ENCODE assay signal across 10 mouse cellular contexts in the genomic region with DNA sequence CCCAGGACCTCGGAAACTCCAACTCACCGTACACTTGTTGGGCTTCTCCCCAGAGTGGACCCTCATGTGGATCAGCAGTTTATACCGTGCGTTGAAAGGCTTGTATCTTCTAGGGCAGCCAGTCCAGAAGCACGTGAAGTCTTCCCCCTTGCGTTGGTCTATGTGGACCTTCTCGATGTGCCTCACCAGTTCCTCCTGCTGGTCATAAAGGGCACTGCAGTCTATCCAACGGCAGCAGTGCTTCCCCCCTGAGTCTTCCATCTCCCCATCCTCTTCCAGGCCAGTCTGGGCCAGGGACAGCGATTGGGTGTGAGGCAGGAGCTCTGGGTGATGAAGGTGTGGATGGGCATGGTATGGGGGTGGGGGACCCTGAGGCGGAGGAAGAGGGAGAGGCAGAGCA.
DNase-seq lines count a peak whose midpoint lies in the region; ATAC-seq and TF ChIP-seq lines count a peak whose summit lies in the region.
"Had no signal": no experiment of that assay in that cellular context is flagged by ENCODE, and none has a peak within 500 bp of the region (broad histone marks: within the 10 kb centered on the region; RNA-seq: fewer than 3 reads in every experiment).

No protein-coding gene starts in this region.

- intact Hi-C loops in heart, postnatal 14 days (cut with DNase I): loop anchor here (10.0 kb wide), 1 partner anchor 366 kb away; no protein-coding TSS in a partner anchor
- intact Hi-C loops in heart, postnatal 25 days (cut with DNase I): loop anchor here (10.0 kb wide), 1 partner anchor 366 kb away; no protein-coding TSS in a partner anchor

- peak; percentile 90 for TF ChIP-seq CTCF in lung, postnatal 0 days (IDR thresholded peaks at IDR 0.05)

- peak; percentile 27 to 62 for DNase-seq in heart, postnatal 14 days
- no peak for DNase-seq in heart, postnatal 25 days (ENCODE audit: low spot score)
- DNase-seq in 3T3-L1 (ENCODE audit: low read depth, low spot score): peak; percentile 52
- peak; percentile 43 for DNase-seq in NIH3T3 (ENCODE audit: low read depth)
- peak; percentile 70 for DNase-seq in embryo, embryonic 10 days (ENCODE audit: low spot score)
- DNase-seq in lung, postnatal 0 days (ENCODE audit: low spot score): peak; percentile 39
- DNase-seq in testis, postnatal 14 days (ENCODE audit: low spot score): peak; percentile 18
- no peak for DNase-seq in MN1 (ENCODE audit: low spot score)

- H3K9ac ChIP-seq in lung, postnatal 0 days (replicated peaks; ENCODE audit: low read depth): no peak overlapping the region
- H3K9ac ChIP-seq: embryonic facial prominence, embryonic 15.5 days had no signal

- no peaks in the 10 kb centered on the region for H3K36me3 ChIP-seq in lung, postnatal 0 days (ENCODE audit: insufficient read depth, low read length)
- H3K36me3 ChIP-seq: embryonic facial prominence, embryonic 15.5 days had no signal

- TF ChIP-seq EP300 in lung, postnatal 0 days (IDR thresholded peaks at IDR 0.05): no peak

- H3K4me3 ChIP-seq in lung, postnatal 0 days (ENCODE audit: low read depth, low read length): no peak overlapping the region
- H3K4me3 ChIP-seq: embryonic facial prominence, embryonic 15.5 days; megakaryocyte, embryonic 14.5 days had no signal

- WGBS in lung, postnatal 0 days: 65% methylated on average over 10 of the region's 10 CpGs

- peak; percentile 28; the same call in 1 of the 2 replicates for ATAC-seq in lung, postnatal 0 days

- H3K27me3 ChIP-seq in lung, postnatal 0 days (replicated peaks; ENCODE audit: insufficient read depth, low read length): no peaks in the 10 kb centered on the region
- H3K27me3 ChIP-seq: embryonic facial prominence, embryonic 15.5 days; megakaryocyte, embryonic 14.5 days had no signal

- no peaks in the 10 kb centered on the region for H3K4me1 ChIP-seq in lung, postnatal 0 days (ENCODE audit: insufficient read depth, low read depth, low read length)
- H3K4me1 ChIP-seq: embryonic facial prominence, embryonic 15.5 days; megakaryocyte, embryonic 14.5 days had no signal

- H3K9me3 ChIP-seq in lung, postnatal 0 days (ENCODE audit: low read length): no peaks in the 10 kb centered on the region
- H3K9me3 ChIP-seq: embryonic facial prominence, embryonic 15.5 days had no signal

- H3K4me2 ChIP-seq in lung, postnatal 0 days (replicated peaks; ENCODE audit: low read depth, low read length): no peak overlapping the region
- H3K4me2 ChIP-seq: embryonic facial prominence, embryonic 15.5 days had no signal

- no peak overlapping the region for H3K27ac ChIP-seq in lung, postnatal 0 days (ENCODE audit: low read length)
- H3K27ac ChIP-seq: embryonic facial prominence, embryonic 15.5 days had no signal

Comparison
In these comparisons a context has a peak if more than half of its experiments do, and no peak if none do; other contexts are left out.
1. DNase-seq: peak in heart, postnatal 14 days (2 of 2), 3T3-L1 (single experiment), NIH3T3 (single experiment), embryo, embryonic 10 days (single experiment), lung, postnatal 0 days (single experiment) and testis, postnatal 14 days (single experiment); none in heart, postnatal 25 days (single experiment) and MN1 (single experiment).